Mouse (Mus musculus) stomach, embryonic 14.5 days (tissue): ENCODE data around the gene Apopt1. TPM values are rescaled to one million over a fixed set of nuclear protein-coding genes. Genes with fewer than 3 reads are reported as not detected.
A peak's percentile ranks its signal among the peaks of the same experiment; 100 is the strongest.
"Not testable (repeated sequence)": the region's sequence is repeated elsewhere in the genome, so short reads cannot be mapped to it uniquely, and the experiment has no call there.

Experiments
- ATAC-seq: fragments of 200-750 bp; cut with Nextera tagmentation; 2 replicates; pipeline ENCODE4 v1.8.0; 2017; ENCODE audit warnings: low read depth, moderate TSS enrichment; ENCODE audit not compliant: insufficient number of reproducible peaks, insufficient read depth, low FRiP score
- H3K27ac ChIP-seq: fragments of 300-500 bp; sonication (generic); 2 replicates; pipeline ENCODE4 v1.5.1; 2014; ENCODE audit warnings: mild to moderate bottlenecking, low read length, moderate library complexity, mixed read lengths
- H3K27me3 ChIP-seq: fragments of 300-500 bp; sonication (generic); 2 replicates; pipeline ENCODE4 v1.6.1; 2014; ENCODE audit warnings: low read length, control low read depth, mixed read lengths; ENCODE audit not compliant: control insufficient read depth, insufficient read depth
- H3K36me3 ChIP-seq: fragments of 300-500 bp; sonication (generic); 2 replicates; pipeline ENCODE4 v1.6.1; 2014; ENCODE audit warnings: mild to moderate bottlenecking, control low read depth, low read length, moderate library complexity, mixed read lengths; ENCODE audit not compliant: control insufficient read depth, insufficient read depth
- H3K4me1 ChIP-seq: fragments of 300-500 bp; sonication (generic); 2 replicates; pipeline ENCODE4 v1.6.1; 2014; ENCODE audit warnings: low read length, control low read depth, mixed read lengths; ENCODE audit not compliant: control insufficient read depth, insufficient read depth
- H3K4me2 ChIP-seq: fragments of 300-500 bp; sonication (generic); replicated peaks from 2 replicates; pipeline ENCODE4 v1.6.1; 2014; ENCODE audit warnings: low read depth, low read length, control low read depth
- H3K4me3 ChIP-seq: fragments of 300-500 bp; sonication (generic); 2 replicates; pipeline ENCODE4 v1.5.1; 2014; ENCODE audit warnings: low read depth, low read length, control low read depth
- H3K9ac ChIP-seq: fragments of 300-500 bp; sonication (generic); replicated peaks from 2 replicates; pipeline ENCODE4 v1.6.1; 2014; ENCODE audit warnings: low read depth, mild to moderate bottlenecking, control low read depth, low read length, moderate library complexity, mixed read lengths
- H3K9me3 ChIP-seq: fragments of 300-500 bp; sonication (generic); 2 replicates; pipeline ENCODE4 v1.6.1; 2016; ENCODE audit warnings: low read depth, low read length, control low read depth; ENCODE audit not compliant: control insufficient read depth
- WGBS: fragments of 180-500 bp; shearing (Covaris S2); extraction: QIAGEN DNeasy Blood & Tissue Kit; methylation state at CpG from one replicate; pipeline ENCODE4 v1.1.7; 2014; 5-methylcytosine and 5-hydroxymethylcytosine counted together
- polyA plus RNA-seq: library from polyadenylated mRNA; unstranded; fragments of >200 nt; fragmentation: Nextera tagmentation; extraction: Ambion mirVana; gene quantifications from 2 replicates; pipeline ENCODE4 v1.2.1, GENCODE M21; 2014

Apopt1 gene
- polyA plus RNA-seq, 1 experiment from 2014 or later: 60.8 TPM

DNA sequence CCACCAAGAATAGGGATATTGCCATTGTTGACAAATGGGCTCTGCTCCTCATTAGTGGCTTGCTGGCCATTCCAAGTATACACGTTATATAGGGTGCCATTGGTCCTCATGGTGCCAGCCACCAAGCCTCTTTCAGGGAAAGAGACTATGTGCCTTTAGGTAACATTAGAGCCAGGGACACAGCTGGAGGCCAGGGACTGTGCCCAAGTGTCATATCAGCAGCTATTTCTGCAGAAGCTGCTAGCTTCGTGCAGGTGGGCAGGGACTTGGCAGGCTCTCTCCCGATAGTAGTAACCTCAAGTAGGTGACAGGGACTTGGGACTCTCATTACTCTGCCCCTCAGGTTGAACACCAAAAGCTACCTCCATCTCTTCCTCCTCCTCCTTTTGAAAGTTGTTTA is 21.9 kb downstream of the Apopt1 start:
- no peaks in the 10 kb centered on the region for H3K36me3 ChIP-seq
- H3K9me3 ChIP-seq: no peaks in the 10 kb centered on the region
- no peak overlapping the region for H3K4me3 ChIP-seq
- 85% methylated on average over 3 of the region's 3 CpGs for WGBS
- no peak for ATAC-seq
- no peak overlapping the region for H3K4me2 ChIP-seq
- H3K4me1 ChIP-seq: no peaks in the 10 kb centered on the region
- no peaks in the 10 kb centered on the region for H3K27me3 ChIP-seq
- no peak overlapping the region for H3K9ac ChIP-seq
- H3K27ac ChIP-seq: no peak overlapping the region

- not testable (repeated sequence) for H3K27me3 ChIP-seq, H3K4me3 ChIP-seq, H3K9me3 ChIP-seq, H3K4me1 ChIP-seq, H3K4me2 ChIP-seq, H3K36me3 ChIP-seq, H3K9ac ChIP-seq, ATAC-seq, H3K27ac ChIP-seq
- WGBS: 88% methylated on average over 8 of the region's 8 CpGs
Measured at GRCm38 (mm10) chr12:111736676-111737075, 23.6 kb downstream of the Apopt1 start.

DNA sequence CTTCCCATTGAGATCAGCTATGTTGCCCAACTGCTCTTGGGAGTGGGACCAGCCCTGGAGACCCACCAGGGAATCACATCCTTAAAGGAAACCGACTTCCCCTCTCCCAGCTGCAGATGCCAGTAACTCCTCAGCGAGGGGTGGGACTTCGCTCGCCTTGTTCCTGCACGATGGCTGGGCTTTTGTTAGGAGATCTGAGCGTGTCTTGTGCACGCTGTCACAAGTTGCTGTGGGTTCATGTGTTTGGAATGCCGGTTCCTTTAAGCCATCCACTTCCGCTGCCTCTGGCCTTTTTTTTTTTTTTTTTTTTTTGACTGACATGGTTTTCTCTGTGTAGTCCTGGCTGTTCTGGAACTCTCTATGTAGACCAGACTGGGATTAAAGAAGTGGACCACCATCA is 24.3 kb downstream of the Apopt1 start:
- Histone ChIP-seq H3K4me2 (no peak overlapping the region), H3K9ac (no peak overlapping the region), H3K4me1 (no peaks in the 10 kb centered on the region), H3K27ac (no peak overlapping the region), H3K9me3 (no peaks in the 10 kb centered on the region), H3K4me3 (no peak overlapping the region), H3K36me3 (no peaks in the 10 kb centered on the region), H3K27me3 (no peaks in the 10 kb centered on the region)
- no peak for ATAC-seq
- 63% methylated on average over 9 of the region's 9 CpGs for WGBS

GRCm38 (mm10) chr12:111738754-111739153 is 25.7 kb downstream of the Apopt1 start:
- Histone ChIP-seq H3K9me3 (no peaks in the 10 kb centered on the region), H3K27ac (no peak overlapping the region), H3K4me3 (no peak overlapping the region), H3K27me3 (no peaks in the 10 kb centered on the region), H3K4me1 (peaks cover 2% of the 10 kb centered on the region; the same call in 1 of the 2 replicates), H3K4me2 (no peak overlapping the region), H3K36me3 (no peaks in the 10 kb centered on the region), H3K9ac (no peak overlapping the region)
- ATAC-seq: no peak
- 16% methylated on average over 3 of the region's 3 CpGs for WGBS

DNA sequence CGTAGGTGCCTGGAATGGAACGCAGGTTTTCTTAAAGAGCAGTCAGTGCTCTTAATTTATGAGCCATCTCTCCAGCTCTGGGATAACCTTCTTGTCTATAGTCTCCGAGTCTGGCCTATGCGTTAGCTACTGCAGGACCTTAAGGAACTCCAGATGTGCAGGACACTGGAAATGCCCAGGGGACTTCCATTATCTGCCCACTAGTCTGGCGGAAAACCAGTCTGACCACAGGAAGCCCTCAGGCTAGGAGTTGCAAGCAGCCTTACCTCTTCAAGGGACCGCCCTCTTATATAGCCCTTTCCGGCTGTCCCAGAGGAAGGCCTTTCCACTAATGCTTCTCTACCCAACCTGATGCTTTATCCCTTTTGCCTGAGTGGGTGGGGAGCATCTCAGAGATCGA is 28.3 kb downstream of the Apopt1 start:
- no peak for ATAC-seq
- 82% methylated on average over 8 of the region's 8 CpGs for WGBS
- H3K36me3 ChIP-seq: no peaks in the 10 kb centered on the region

DNA sequence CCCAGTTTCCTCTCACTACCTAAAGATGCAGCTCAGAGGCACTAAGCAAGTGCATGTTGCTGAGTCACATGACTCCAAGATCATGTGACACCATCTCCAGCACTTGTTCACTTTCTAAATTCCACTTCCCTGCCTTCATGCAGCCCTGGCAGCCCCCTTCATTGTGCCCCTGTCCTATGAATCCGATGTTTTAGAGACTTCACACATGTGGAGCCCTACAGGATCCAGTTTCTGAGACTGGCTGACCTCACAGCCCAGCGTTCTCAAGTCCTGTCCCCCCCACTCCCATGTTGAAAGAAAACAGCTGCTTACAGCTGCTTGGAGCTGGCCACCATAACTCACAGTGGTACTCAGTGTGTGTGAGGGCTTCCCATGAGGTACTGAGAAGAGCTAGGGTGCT is 30.4 kb downstream of the Apopt1 start:
- no peaks in the 10 kb centered on the region for H3K9me3 ChIP-seq
- peak; percentile 85 for ATAC-seq
- H3K4me1 ChIP-seq: peaks cover 26% of the 10 kb centered on the region; the same call in 1 of the 2 replicates
- 47% methylated on average over 2 of the region's 2 CpGs for WGBS
- H3K9ac ChIP-seq: no peak overlapping the region
- peak overlapping the region; percentile 88 for H3K27ac ChIP-seq
- H3K4me3 ChIP-seq: no peak overlapping the region
- H3K4me2 ChIP-seq: peak overlapping the region; percentile 4; the same call in 1 of the 2 replicates
- no peaks in the 10 kb centered on the region for H3K36me3 ChIP-seq
- H3K27me3 ChIP-seq: no peaks in the 10 kb centered on the region

More for the DNA sequence above, 28.3 kb downstream of the Apopt1 start:
- no peak overlapping the region for H3K4me3 ChIP-seq
- peaks cover 22% of the 10 kb centered on the region; the same call in 1 of the 2 replicates for H3K4me1 ChIP-seq
- no peaks in the 10 kb centered on the region for H3K9me3 ChIP-seq
- no peaks in the 10 kb centered on the region for H3K27me3 ChIP-seq
- H3K27ac ChIP-seq: no peak overlapping the region
- H3K4me2 ChIP-seq: no peak overlapping the region
- H3K9ac ChIP-seq: no peak overlapping the region

DNA sequence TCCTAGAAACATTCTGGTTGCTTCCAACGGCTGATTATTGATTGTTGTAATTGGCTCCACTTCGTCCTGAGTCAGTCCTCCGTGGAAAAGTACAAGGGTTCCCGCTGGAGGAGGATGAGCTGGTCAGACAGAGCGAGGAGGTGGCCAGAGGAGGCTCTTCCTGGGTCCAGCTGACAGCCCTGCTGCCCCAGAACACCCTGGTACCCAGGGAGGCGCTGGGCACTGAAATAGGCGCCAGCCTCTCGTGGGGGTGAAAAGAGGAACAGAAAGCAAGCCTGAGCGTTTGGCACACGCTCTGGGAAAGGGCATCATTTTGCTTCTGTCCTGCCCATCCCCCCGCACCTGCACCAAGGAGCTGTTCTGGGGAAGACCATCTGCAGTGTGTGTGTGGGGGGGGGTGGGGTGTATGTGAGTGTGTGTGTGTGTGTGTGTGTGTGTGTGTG is 30.9 kb downstream of the Apopt1 start:
- H3K4me2 ChIP-seq: peak overlapping the region; percentile 4; the same call in 1 of the 2 replicates
- H3K9ac ChIP-seq: no peak overlapping the region

DNA sequence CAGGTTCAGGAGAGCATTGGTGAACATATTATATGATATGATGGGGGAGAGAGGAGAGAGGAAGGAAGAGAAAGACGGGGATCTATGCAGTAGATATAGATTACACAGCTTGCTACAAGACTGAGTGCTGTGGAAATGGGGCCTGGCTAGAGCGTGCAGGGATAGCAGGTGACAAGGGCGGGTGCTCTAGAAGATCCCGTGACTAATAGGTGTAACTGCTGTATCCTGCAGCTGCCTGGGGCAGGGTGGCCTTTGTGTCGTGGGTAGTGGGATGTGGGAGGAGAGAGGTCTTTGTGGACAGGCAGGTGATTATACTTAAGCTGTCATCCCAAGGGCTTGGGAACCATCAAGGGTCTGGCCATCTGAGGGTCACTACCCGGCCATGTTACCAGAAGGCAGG is 32.2 kb downstream of the Apopt1 start:
- 77% methylated on average over 6 of the region's 6 CpGs for WGBS
- no peaks in the 10 kb centered on the region for H3K27me3 ChIP-seq
- no peak overlapping the region for H3K4me3 ChIP-seq
- no peak for ATAC-seq
- H3K9ac ChIP-seq: no peak overlapping the region
- no peaks in the 10 kb centered on the region for H3K9me3 ChIP-seq
- H3K4me1 ChIP-seq: peaks cover 26% of the 10 kb centered on the region; the same call in 1 of the 2 replicates
- H3K36me3 ChIP-seq: no peaks in the 10 kb centered on the region
- no peak overlapping the region for H3K4me2 ChIP-seq
- peak overlapping the region; percentile 74; the same call in 1 of the 2 replicates for H3K27ac ChIP-seq

More for the DNA sequence above, 30.9 kb downstream of the Apopt1 start:
- ATAC-seq: no peak
- Histone ChIP-seq H3K9me3 (no peaks in the 10 kb centered on the region), H3K4me3 (no peak overlapping the region), H3K36me3 (no peaks in the 10 kb centered on the region), H3K27me3 (no peaks in the 10 kb centered on the region), H3K27ac (peak overlapping the region; percentile 88), H3K4me1 (peaks cover 26% of the 10 kb centered on the region; the same call in 1 of the 2 replicates)
- 55% methylated on average over 11 of the region's 11 CpGs for WGBS

- Histone ChIP-seq H3K4me1 (peaks cover 26% of the 10 kb centered on the region; the same call in 1 of the 2 replicates), H3K27ac (peak overlapping the region; percentile 74), H3K9me3 (no peaks in the 10 kb centered on the region), H3K4me2 (no peak overlapping the region), H3K9ac (no peak overlapping the region), H3K27me3 (no peaks in the 10 kb centered on the region), H3K36me3 (no peaks in the 10 kb centered on the region), H3K4me3 (no peak overlapping the region)
- peak; percentile 78; the same call in 1 of the 2 replicates for ATAC-seq
- WGBS: 39% methylated on average over 5 of the region's 5 CpGs
Measured at GRCm38 (mm10) chr12:111746091-111746490, 33.0 kb downstream of the Apopt1 start.
